Mouse (Mus musculus) heart, embryonic 11.5 days (tissue): ENCODE measurements around the gene Desi2. TPM values are rescaled to one million over a fixed set of nuclear protein-coding genes. Genes with fewer than 3 reads are reported as not detected.
"Not testable (repeated sequence)": the region's sequence is repeated elsewhere in the genome, so short reads cannot be mapped to it uniquely, and the experiment has no call there.

Experiments
- ATAC-seq: fragments of 200-750 bp; cut with Nextera tagmentation; replicated peaks from 2 replicates; pipeline ENCODE4 v1.8.0; 2017; ENCODE audit warnings: moderate library complexity; ENCODE audit not compliant: insufficient number of reproducible peaks, low FRiP score, low TSS enrichment
- H3K27ac ChIP-seq: fragments of 300-500 bp; sonication (generic); 2 replicates; pipeline ENCODE4 v1.5.1; 2014; ENCODE audit warnings: mild to moderate bottlenecking, low read depth, low read length
- H3K27me3 ChIP-seq: fragments of 300-500 bp; sonication (generic); 2 replicates; pipeline ENCODE4 v1.6.1; 2014; ENCODE audit warnings: mild to moderate bottlenecking, low read length, mixed read lengths; ENCODE audit not compliant: control insufficient read depth, insufficient read depth
- H3K36me3 ChIP-seq: fragments of 300-500 bp; sonication (generic); 2 replicates; pipeline ENCODE4 v1.6.1; 2014; ENCODE audit warnings: mild to moderate bottlenecking, low read length, moderate library complexity, mixed read lengths; ENCODE audit not compliant: control insufficient read depth, insufficient read depth
- H3K4me1 ChIP-seq: fragments of 300-500 bp; sonication (generic); 2 replicates; pipeline ENCODE4 v1.6.1; 2014; ENCODE audit warnings: low read length; ENCODE audit not compliant: control insufficient read depth, insufficient read depth
- H3K4me2 ChIP-seq: fragments of 300-500 bp; sonication (generic); 2 replicates; pipeline ENCODE4 v1.6.1; 2014; ENCODE audit warnings: mild to moderate bottlenecking, moderate library complexity
- H3K4me3 ChIP-seq: fragments of 300-500 bp; sonication (generic); 2 replicates; pipeline ENCODE4 v1.5.1; 2014; ENCODE audit warnings: low read depth, low read length
- H3K9ac ChIP-seq: fragments of 300-500 bp; sonication (generic); 2 replicates; pipeline ENCODE4 v1.6.1; 2014; ENCODE audit warnings: mild to moderate bottlenecking, low read depth, low read length, moderate library complexity
- H3K9me3 ChIP-seq: fragments of 300-500 bp; sonication (generic); replicated peaks from 2 replicates; pipeline ENCODE4 v1.6.1; 2016; ENCODE audit warnings: low read length; ENCODE audit not compliant: control insufficient read depth
- WGBS: fragments of 180-500 bp; shearing (Covaris S2); extraction: QIAGEN DNeasy Blood & Tissue Kit; methylation state at CpG from one replicate; pipeline ENCODE4 v1.1.7; 2014; ENCODE audit not compliant: insufficient replicate concordance; 5-methylcytosine and 5-hydroxymethylcytosine counted together
- polyA plus RNA-seq: library from polyadenylated mRNA; unstranded; fragments of >200 nt; fragmentation: Nextera tagmentation; extraction: Ambion mirVana; gene quantifications from 2 replicates; pipeline ENCODE4 v1.2.1, GENCODE M21; 2014

The Desi2 gene
- polyA plus RNA-seq, 1 experiment from 2014 or later, result 22.3 TPM

GRCm38 (mm10) chr1:178275738-178276053 is 88.5 kb downstream of the Desi2 start:
- Histone ChIP-seq H3K9me3 (no peaks in the 10 kb centered on the region), H3K4me1 (no peaks in the 10 kb centered on the region), H3K36me3 (no peaks in the 10 kb centered on the region), H3K4me2 (peak overlapping the region; percentile 85), H3K9ac (peak overlapping the region; percentile 88), H3K27me3 (no peaks in the 10 kb centered on the region), H3K4me3 (peak overlapping the region; percentile 69), H3K27ac (peak overlapping the region; percentile 59; the same call in 1 of the 2 replicates)
- no peak for ATAC-seq
- WGBS, result 8% methylated on average over 11 of the region's 11 CpGs

- H3K4me1 ChIP-seq, result no peaks in the 10 kb centered on the region
- 1% methylated on average over 87 of the region's 87 CpGs for WGBS
Observed at GRCm38 (mm10) chr1:178276054-178276911, 89.1 kb downstream of the Desi2 start.

GRCm38 (mm10) chr1:178283314-178283713 is 96.1 kb downstream of the Desi2 start:
- WGBS, result 84% methylated on average over 3 of the region's 3 CpGs
- H3K27ac ChIP-seq, H3K4me1 ChIP-seq, H3K4me2 ChIP-seq, H3K36me3 ChIP-seq, ATAC-seq, H3K9ac ChIP-seq, H3K27me3 ChIP-seq, H3K9me3 ChIP-seq, H3K4me3 ChIP-seq: not testable (repeated sequence)

More at GRCm38 (mm10) chr1:178276054-178276911, 89.1 kb downstream of the Desi2 start:
- H3K36me3 ChIP-seq, result no peaks in the 10 kb centered on the region
- peak overlapping the region; percentile 59; the same call in 1 of the 2 replicates for H3K27ac ChIP-seq
- peak overlapping the region; percentile 88 for H3K9ac ChIP-seq
- peak; percentile 67 for ATAC-seq
- H3K27me3 ChIP-seq, result no peaks in the 10 kb centered on the region
- H3K4me3 ChIP-seq, result peak overlapping the region; percentile 69
- H3K9me3 ChIP-seq, result no peaks in the 10 kb centered on the region
- peak overlapping the region; percentile 85 for H3K4me2 ChIP-seq

- H3K27me3 ChIP-seq, result no peaks in the 10 kb centered on the region
- no peak overlapping the region for H3K27ac ChIP-seq
- no peak overlapping the region for H3K9ac ChIP-seq
- no peaks in the 10 kb centered on the region for H3K36me3 ChIP-seq
- H3K4me1 ChIP-seq, result no peaks in the 10 kb centered on the region
- no peak overlapping the region for H3K4me2 ChIP-seq
- H3K9me3 ChIP-seq, result no peaks in the 10 kb centered on the region; the same call in 1 of the 2 replicates
- 60% methylated on average over 2 of the region's 2 CpGs for WGBS
- no peak overlapping the region for H3K4me3 ChIP-seq
- no peak for ATAC-seq
Observed at GRCm38 (mm10) chr1:178283946-178284720, 96.9 kb downstream of the Desi2 start.

DNA sequence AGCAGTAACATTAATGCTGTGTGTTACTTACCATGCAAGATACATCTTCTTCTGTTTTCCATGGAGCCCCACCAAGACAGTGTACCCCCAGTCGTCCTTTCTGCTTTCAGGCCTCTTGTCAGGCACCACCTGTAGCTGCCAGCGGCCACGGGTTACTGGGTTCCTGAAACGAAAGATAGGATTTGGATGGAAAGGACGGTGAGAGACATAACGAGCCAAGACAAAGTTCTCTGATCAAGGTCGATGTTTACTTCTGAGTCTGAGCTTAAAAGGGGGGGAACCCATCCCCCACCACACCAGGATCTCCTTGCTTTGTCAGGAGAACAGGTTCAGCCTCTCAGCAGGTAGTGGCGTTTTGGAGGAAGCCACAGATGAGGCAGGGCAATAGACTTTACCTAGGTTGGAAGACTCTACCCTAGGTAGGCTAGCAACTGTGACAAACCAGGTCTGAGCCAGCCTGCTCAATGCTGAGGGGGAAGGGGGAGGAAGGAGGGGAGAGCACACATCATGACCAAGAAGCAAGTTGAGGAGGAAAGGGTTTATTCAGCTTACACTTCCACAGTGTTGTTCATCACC is 100.5 kb downstream of the Desi2 start:
- no peak overlapping the region for H3K4me2 ChIP-seq
- H3K36me3 ChIP-seq, result no peaks in the 10 kb centered on the region
- no peaks in the 10 kb centered on the region for H3K27me3 ChIP-seq
- WGBS, result 44% methylated on average over 8 of the region's 8 CpGs
- no peak overlapping the region for H3K9ac ChIP-seq
- no peak overlapping the region for H3K4me3 ChIP-seq
- no peak overlapping the region for H3K27ac ChIP-seq
- ATAC-seq, result no peak
- H3K9me3 ChIP-seq, result no peaks in the 10 kb centered on the region; the same call in 1 of the 2 replicates
- H3K4me1 ChIP-seq, result no peaks in the 10 kb centered on the region

- Histone ChIP-seq H3K36me3 (no peaks in the 10 kb centered on the region), H3K4me2 (no peak overlapping the region), H3K27ac (no peak overlapping the region), H3K9ac (no peak overlapping the region), H3K4me1 (no peaks in the 10 kb centered on the region), H3K4me3 (no peak overlapping the region), H3K9me3 (no peaks in the 10 kb centered on the region), H3K27me3 (no peaks in the 10 kb centered on the region)
- WGBS, result 78% methylated on average over 3 of the region's 3 CpGs
- no peak for ATAC-seq
Observed at GRCm38 (mm10) chr1:178291716-178292115, 104.5 kb downstream of the Desi2 start.

GRCm38 (mm10) chr1:178294051-178294450 is 106.8 kb downstream of the Desi2 start:
- H3K4me2 ChIP-seq, result no peak overlapping the region
- no peaks in the 10 kb centered on the region for H3K9me3 ChIP-seq
- ATAC-seq, result no peak
- no peak overlapping the region for H3K27ac ChIP-seq
- H3K4me3 ChIP-seq, result no peak overlapping the region
- H3K27me3 ChIP-seq, result no peaks in the 10 kb centered on the region
- H3K36me3 ChIP-seq, result no peaks in the 10 kb centered on the region
- 90% methylated on average over 1 of the region's 1 CpGs for WGBS
- no peak overlapping the region for H3K9ac ChIP-seq
- H3K4me1 ChIP-seq, result no peaks in the 10 kb centered on the region

- not testable (repeated sequence) for H3K4me1 ChIP-seq, H3K4me3 ChIP-seq, H3K4me2 ChIP-seq, H3K9ac ChIP-seq, H3K9me3 ChIP-seq, ATAC-seq, H3K36me3 ChIP-seq, H3K27me3 ChIP-seq, H3K27ac ChIP-seq
- 86% methylated on average over 2 of the region's 2 CpGs for WGBS
Observed at GRCm38 (mm10) chr1:178301261-178301660, 114.0 kb downstream of the Desi2 start.
